Mouse (Mus musculus) lung, adult 2 months (tissue): ENCODE data around the gene Fgr.

Experiments used
- CTCF ChIP-seq: fragments of 200-500 bp; IDR thresholded peaks from 2 replicates; pipeline ENCODE4 v1.5.1; 2011; ENCODE audit warnings: mild to moderate bottlenecking, low read length, control low read depth; ENCODE audit not compliant: insufficient read depth
- POLR2A ChIP-seq: fragments of 200-500 bp; IDR thresholded peaks from 2 replicates; pipeline ENCODE4 v1.6.1; 2011; ENCODE audit warnings: low read depth, mild to moderate bottlenecking, control low read depth, low read length, borderline replicate concordance; ENCODE audit errors: extremely low read depth

GRCm38 (mm10) chr4:132964064-132964463 is 9.8 kb upstream of the Fgr start:
- TF ChIP-seq CTCF (no peak), POLR2A (no peak)
